Mouse (Mus musculus): ENCODE results near the gene Myl7. TPM values are rescaled to one million over a fixed set of nuclear protein-coding genes. Genes with fewer than 3 reads are reported as not detected.
"Not testable (repeated sequence)": the region's sequence is repeated elsewhere in the genome, so short reads cannot be mapped to it uniquely, and the experiment has no call there.

Gene Myl7
- polyA plus RNA-seq, 1 experiment: 1.4 TPM

DNA sequence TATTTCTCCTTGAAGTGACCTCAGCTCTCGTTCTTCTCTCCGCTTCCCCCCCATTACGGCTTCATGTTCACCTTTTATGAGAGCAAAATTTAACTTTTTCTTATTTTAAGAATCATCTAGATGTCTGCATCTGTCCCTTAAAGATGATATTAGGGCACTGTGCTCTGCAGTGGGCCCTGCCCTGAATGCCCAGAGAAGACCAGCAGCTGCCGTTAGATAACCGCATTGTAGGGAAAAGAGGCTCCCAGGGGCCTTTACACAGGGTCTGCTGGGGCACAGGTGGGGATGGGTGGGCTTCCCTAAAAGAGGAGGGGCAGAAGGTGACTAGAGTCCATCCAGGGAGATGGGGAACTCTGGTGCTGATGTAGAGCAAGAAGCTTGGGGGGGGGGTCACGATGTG is 4.8 kb downstream of the Myl7 start:
- H3K27me3 ChIP-seq (ENCODE audit: control insufficient read depth, insufficient read depth, low read length, poor library complexity, severe bottlenecking): no peaks in the 10 kb centered on the region

GRCm38 (mm10) chr11:5892810-5893368 is 5.7 kb downstream of the Myl7 start:
- H3K36me3 ChIP-seq (ENCODE audit: control insufficient read depth, insufficient read depth, low read length, poor library complexity, severe bottlenecking): no peaks in the 10 kb centered on the region
- no peak overlapping the region for H3K9ac ChIP-seq (ENCODE audit: low read depth, poor library complexity, severe bottlenecking)

More for the DNA sequence above, 4.8 kb downstream of the Myl7 start:
- H3K4me3 ChIP-seq (ENCODE audit: low read depth, low read length): no peak overlapping the region
- no peaks in the 10 kb centered on the region for H3K9me3 ChIP-seq (replicated peaks; ENCODE audit: control insufficient read depth, insufficient read depth, low read length, poor library complexity, severe bottlenecking)
- H3K4me1 ChIP-seq (ENCODE audit: control insufficient read depth, insufficient read depth, low read length): peaks cover 4% of the 10 kb centered on the region
- H3K9ac ChIP-seq (ENCODE audit: low read depth, poor library complexity, severe bottlenecking): no peak overlapping the region
- TF ChIP-seq EP300 (IDR thresholded peaks at IDR 0.05; ENCODE audit: insufficient read depth, low read depth, low read length): no peak
- no peak for TF ChIP-seq CTCF (IDR thresholded peaks at IDR 0.05; ENCODE audit: low read depth, low read length)
- TF ChIP-seq POLR2A (IDR thresholded peaks at IDR 0.05; ENCODE audit: insufficient read depth, low read length): no peak
- H3K27ac ChIP-seq (ENCODE audit: insufficient read depth, low read length): no peak overlapping the region
- no peaks in the 10 kb centered on the region for H3K36me3 ChIP-seq (ENCODE audit: control insufficient read depth, insufficient read depth, low read length, poor library complexity, severe bottlenecking)

DNA sequence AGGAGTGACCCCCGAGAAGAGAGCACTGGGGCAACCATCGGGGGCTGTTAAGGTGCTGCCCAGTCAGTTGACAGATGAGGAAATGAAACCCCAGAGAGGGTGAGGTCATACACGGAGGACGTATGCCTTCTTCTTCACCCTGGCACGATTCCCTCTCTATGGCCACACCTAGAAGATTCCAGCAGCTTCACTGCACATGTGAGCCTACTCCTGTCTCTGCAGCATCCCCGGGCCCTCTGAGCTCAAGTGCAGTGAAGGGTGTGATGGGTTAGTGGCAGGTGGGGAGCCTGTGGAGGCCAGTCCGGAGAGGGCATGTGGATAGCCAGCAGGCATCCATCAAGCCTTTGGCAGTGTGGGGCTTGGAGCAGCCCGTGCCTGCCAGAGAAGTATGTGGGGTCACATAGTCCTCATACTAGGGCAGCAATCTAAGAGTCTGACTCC is 6.4 kb downstream of the Myl7 start:
- H3K9me3 ChIP-seq (replicated peaks; ENCODE audit: control insufficient read depth, insufficient read depth, low read length, poor library complexity, severe bottlenecking): no peaks in the 10 kb centered on the region
- H3K27me3 ChIP-seq (ENCODE audit: control insufficient read depth, insufficient read depth, low read length, poor library complexity, severe bottlenecking): no peaks in the 10 kb centered on the region
- no peak overlapping the region for H3K4me3 ChIP-seq (ENCODE audit: low read depth, low read length)
- H3K27ac ChIP-seq (ENCODE audit: insufficient read depth, low read length): no peak overlapping the region
- no peak overlapping the region for H3K9ac ChIP-seq (ENCODE audit: low read depth, poor library complexity, severe bottlenecking)
- peaks cover 1% of the 10 kb centered on the region for H3K4me1 ChIP-seq (ENCODE audit: control insufficient read depth, insufficient read depth, low read length)
- H3K36me3 ChIP-seq (ENCODE audit: control insufficient read depth, insufficient read depth, low read length, poor library complexity, severe bottlenecking): no peaks in the 10 kb centered on the region
- TF ChIP-seq EP300 (IDR thresholded peaks at IDR 0.05; ENCODE audit: insufficient read depth, low read depth, low read length) (no peak), CTCF (IDR thresholded peaks at IDR 0.05; ENCODE audit: low read depth, low read length) (no peak), POLR2A (IDR thresholded peaks at IDR 0.05; ENCODE audit: insufficient read depth, low read length) (no peak)

More at GRCm38 (mm10) chr11:5892810-5893368, 5.7 kb downstream of the Myl7 start:
- Histone ChIP-seq H3K4me1 (ENCODE audit: control insufficient read depth, insufficient read depth, low read length) (peaks cover 1% of the 10 kb centered on the region), H3K9me3 (replicated peaks; ENCODE audit: control insufficient read depth, insufficient read depth, low read length, poor library complexity, severe bottlenecking) (no peaks in the 10 kb centered on the region), H3K27me3 (ENCODE audit: control insufficient read depth, insufficient read depth, low read length, poor library complexity, severe bottlenecking) (no peaks in the 10 kb centered on the region), H3K4me3 (ENCODE audit: low read depth, low read length) (no peak overlapping the region), H3K27ac (ENCODE audit: insufficient read depth, low read length) (no peak overlapping the region)
- TF ChIP-seq POLR2A (IDR thresholded peaks at IDR 0.05; ENCODE audit: insufficient read depth, low read length) (no peak), EP300 (IDR thresholded peaks at IDR 0.05; ENCODE audit: insufficient read depth, low read depth, low read length) (no peak), CTCF (IDR thresholded peaks at IDR 0.05; ENCODE audit: low read depth, low read length) (no peak)

- H3K27ac ChIP-seq (ENCODE audit: insufficient read depth, low read length); H3K27me3 ChIP-seq (ENCODE audit: control insufficient read depth, insufficient read depth, low read length, poor library complexity, severe bottlenecking); H3K4me1 ChIP-seq (ENCODE audit: control insufficient read depth, insufficient read depth, low read length); H3K36me3 ChIP-seq (ENCODE audit: control insufficient read depth, insufficient read depth, low read length, poor library complexity, severe bottlenecking); H3K4me3 ChIP-seq (ENCODE audit: low read depth, low read length); H3K9ac ChIP-seq (ENCODE audit: low read depth, poor library complexity, severe bottlenecking); H3K9me3 ChIP-seq (replicated peaks; ENCODE audit: control insufficient read depth, insufficient read depth, low read length, poor library complexity, severe bottlenecking): not testable (repeated sequence)
Observed at GRCm38 (mm10) chr11:5888563-5888962, 10.0 kb downstream of the Myl7 start.

GRCm38 (mm10) chr11:5887250-5887649 is 11.3 kb downstream of the Myl7 start:
- Histone ChIP-seq H3K9me3 (replicated peaks; ENCODE audit: control insufficient read depth, insufficient read depth, low read length, poor library complexity, severe bottlenecking) (no peaks in the 10 kb centered on the region), H3K27me3 (ENCODE audit: control insufficient read depth, insufficient read depth, low read length, poor library complexity, severe bottlenecking) (no peaks in the 10 kb centered on the region), H3K4me3 (ENCODE audit: low read depth, low read length) (0 out of 2 replicates have a peak overlapping the region, but pooled peaks have one; percentile 0), H3K4me1 (ENCODE audit: control insufficient read depth, insufficient read depth, low read length) (no peaks in the 10 kb centered on the region), H3K27ac (ENCODE audit: insufficient read depth, low read length) (no peak overlapping the region), H3K36me3 (ENCODE audit: control insufficient read depth, insufficient read depth, low read length, poor library complexity, severe bottlenecking) (no peaks in the 10 kb centered on the region), H3K9ac (ENCODE audit: low read depth, poor library complexity, severe bottlenecking) (no peak overlapping the region)
- TF ChIP-seq POLR2A (IDR thresholded peaks at IDR 0.05; ENCODE audit: insufficient read depth, low read length): no peak
- TF ChIP-seq EP300 (IDR thresholded peaks at IDR 0.05; ENCODE audit: insufficient read depth, low read depth, low read length): no peak
- no peak for TF ChIP-seq CTCF (IDR thresholded peaks at IDR 0.05; ENCODE audit: low read depth, low read length)

GRCm38 (mm10) chr11:5886187-5886586 is 12.4 kb downstream of the Myl7 start:
- TF ChIP-seq POLR2A (IDR thresholded peaks at IDR 0.05; ENCODE audit: insufficient read depth, low read length) (no peak), CTCF (IDR thresholded peaks at IDR 0.05; ENCODE audit: low read depth, low read length) (peak; percentile 52), EP300 (IDR thresholded peaks at IDR 0.05; ENCODE audit: insufficient read depth, low read depth, low read length) (no peak)
- H3K27ac ChIP-seq (ENCODE audit: insufficient read depth, low read length): no peak overlapping the region
- no peaks in the 10 kb centered on the region for H3K27me3 ChIP-seq (ENCODE audit: control insufficient read depth, insufficient read depth, low read length, poor library complexity, severe bottlenecking)
- H3K4me3 ChIP-seq (ENCODE audit: low read depth, low read length): no peak overlapping the region
- H3K9me3 ChIP-seq (replicated peaks; ENCODE audit: control insufficient read depth, insufficient read depth, low read length, poor library complexity, severe bottlenecking): no peaks in the 10 kb centered on the region
- H3K36me3 ChIP-seq (ENCODE audit: control insufficient read depth, insufficient read depth, low read length, poor library complexity, severe bottlenecking): no peaks in the 10 kb centered on the region
- no peaks in the 10 kb centered on the region for H3K4me1 ChIP-seq (ENCODE audit: control insufficient read depth, insufficient read depth, low read length)
- no peak overlapping the region for H3K9ac ChIP-seq (ENCODE audit: low read depth, poor library complexity, severe bottlenecking)
